Mouse (Mus musculus) stomach, embryonic 15.5 days (tissue): ENCODE data around the gene Klhl36. TPM values are rescaled to one million over a fixed set of nuclear protein-coding genes. Genes with fewer than 3 reads are reported as not detected.
"Not testable (repeated sequence)": the region's sequence is repeated elsewhere in the genome, so short reads cannot be mapped to it uniquely, and the experiment has no call there.

Source experiments
- ATAC-seq: fragments of 200-750 bp; cut with Nextera tagmentation; 2 replicates; pipeline ENCODE4 v1.8.0; 2017; ENCODE audit warnings: low read depth, moderate number of reproducible peaks, moderate TSS enrichment; ENCODE audit not compliant: insufficient read depth, low FRiP score
- H3K27ac ChIP-seq: fragments of 300-500 bp; sonication (generic); 2 replicates; pipeline ENCODE4 v1.5.1; 2015; ENCODE audit warnings: mild to moderate bottlenecking, inconsistent platforms
- H3K27me3 ChIP-seq: fragments of 300-500 bp; sonication (generic); replicated peaks from 2 replicates; pipeline ENCODE4 v1.6.1; 2015; ENCODE audit warnings: inconsistent platforms
- H3K36me3 ChIP-seq: fragments of 300-500 bp; sonication (generic); 2 replicates; pipeline ENCODE4 v1.6.1; 2015; ENCODE audit warnings: inconsistent platforms
- H3K4me1 ChIP-seq: fragments of 300-500 bp; sonication (generic); 2 replicates; pipeline ENCODE4 v1.6.1; 2015; ENCODE audit warnings: inconsistent platforms
- H3K4me2 ChIP-seq: fragments of 300-500 bp; sonication (generic); 2 replicates; pipeline ENCODE4 v1.6.1; 2015; ENCODE audit warnings: mild to moderate bottlenecking, inconsistent platforms
- H3K4me3 ChIP-seq: fragments of 300-500 bp; sonication (generic); replicated peaks from 2 replicates; pipeline ENCODE4 v1.5.1; 2015; ENCODE audit warnings: inconsistent platforms
- H3K9ac ChIP-seq: fragments of 300-500 bp; sonication (generic); 2 replicates; pipeline ENCODE4 v1.6.1; 2015; ENCODE audit warnings: inconsistent platforms
- H3K9me3 ChIP-seq: fragments of 300-500 bp; sonication (generic); 2 replicates; pipeline ENCODE4 v1.6.1; 2016; ENCODE audit warnings: inconsistent platforms
- WGBS: fragments of 180-500 bp; shearing (Covaris S2); methylation state at CpG from one replicate; pipeline ENCODE4 v1.1.7; 2015; 5-methylcytosine and 5-hydroxymethylcytosine counted together
- polyA plus RNA-seq: library from polyadenylated mRNA; unstranded; fragments of >200 nt; fragmentation: Nextera tagmentation; extraction: Ambion mirVana; gene quantifications from 2 replicates; pipeline ENCODE4 v1.2.1, GENCODE M21; 2015

Klhl36 gene
- polyA plus RNA-seq, 1 experiment from 2014 or later: 12.3 TPM

- no peaks in the 10 kb centered on the region for H3K36me3 ChIP-seq
- WGBS: 16% methylated on average over 10 of the region's 10 CpGs
- no peaks in the 10 kb centered on the region for H3K27me3 ChIP-seq
- peaks cover 51% of the 10 kb centered on the region for H3K4me1 ChIP-seq
- no peaks in the 10 kb centered on the region for H3K9me3 ChIP-seq
- peak overlapping the region; percentile 74 for H3K27ac ChIP-seq
- ATAC-seq: no peak
- no peak overlapping the region; the same call in 1 of the 2 replicates for H3K9ac ChIP-seq
- peak overlapping the region; percentile 82 for H3K4me2 ChIP-seq
- peak overlapping the region; percentile 72 for H3K4me3 ChIP-seq
Measured at GRCm38 (mm10) chr8:119837553-119838071, 24.5 kb upstream of the Klhl36 start.

DNA sequence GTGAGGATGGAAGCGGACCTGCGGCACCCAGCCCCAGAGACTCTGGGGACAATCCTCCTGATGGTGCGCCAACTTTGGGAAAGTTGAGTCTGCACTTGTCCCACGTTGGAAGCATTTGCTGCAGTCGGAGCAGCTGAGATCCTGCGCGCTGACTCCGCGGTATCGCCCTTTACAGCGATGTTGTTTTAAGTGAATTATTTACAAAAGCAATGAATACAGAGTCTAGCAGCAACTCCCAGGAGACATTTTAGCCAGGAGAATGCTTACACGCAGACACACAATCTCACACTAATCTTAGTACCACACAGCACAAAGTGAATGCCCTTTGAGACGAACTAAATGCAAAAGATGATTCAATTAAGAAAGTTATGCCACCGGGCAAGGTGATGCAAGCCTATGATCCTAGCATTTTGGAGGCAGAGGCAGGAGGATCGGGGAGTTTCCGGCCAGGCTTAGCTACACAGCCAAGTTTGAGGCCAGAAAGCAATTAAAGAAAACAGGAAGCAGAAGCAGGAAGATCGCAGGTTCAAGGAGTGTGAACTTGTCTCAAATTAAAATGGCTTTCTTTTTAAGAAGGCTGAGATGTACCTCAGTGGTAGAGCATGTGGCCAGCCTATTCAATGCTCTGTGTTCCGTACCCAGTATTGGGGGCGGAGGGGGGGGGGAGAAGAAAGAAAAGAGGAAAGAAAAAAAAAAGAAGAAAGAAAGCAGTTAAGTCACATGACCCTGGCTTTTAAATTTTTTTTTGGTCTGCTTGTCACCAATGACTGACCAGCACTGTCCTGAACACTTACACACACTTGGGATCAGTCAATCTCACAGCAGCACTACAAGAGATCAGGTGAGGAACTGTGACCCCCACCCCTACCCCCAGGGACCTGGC, 23.7 kb upstream of the Klhl36 start:
- H3K4me1 ChIP-seq: peaks cover 44% of the 10 kb centered on the region
- H3K27ac ChIP-seq: peak overlapping the region; percentile 78
- no peaks in the 10 kb centered on the region for H3K27me3 ChIP-seq
- WGBS: 56% methylated on average over 19 of the region's 19 CpGs
- no peak overlapping the region; the same call in 1 of the 2 replicates for H3K9ac ChIP-seq
- peak overlapping the region; percentile 72 for H3K4me3 ChIP-seq
- H3K4me2 ChIP-seq: peak overlapping the region; percentile 82
- H3K9me3 ChIP-seq: no peaks in the 10 kb centered on the region
- H3K36me3 ChIP-seq: no peaks in the 10 kb centered on the region
- no peak for ATAC-seq

DNA sequence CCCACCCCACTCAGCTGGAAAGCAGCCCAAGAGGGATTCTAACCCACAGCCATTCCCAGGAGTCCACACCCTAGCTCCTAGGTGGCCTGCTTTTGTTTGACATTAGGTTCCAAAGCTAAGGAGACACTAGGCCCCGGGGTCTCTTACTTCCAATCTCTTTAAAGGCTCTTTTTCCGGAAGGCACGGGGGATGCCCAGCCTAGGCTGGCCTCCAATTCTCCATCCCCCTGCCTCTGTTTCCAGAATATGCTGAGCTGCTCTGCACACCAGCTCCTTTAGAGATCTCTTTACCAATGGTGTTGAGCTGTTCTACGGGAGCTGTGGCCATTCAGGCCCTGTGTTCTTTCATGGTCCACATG, 23.1 kb upstream of the Klhl36 start:
- H3K9me3 ChIP-seq: no peaks in the 10 kb centered on the region
- peak overlapping the region; percentile 78; the same call in 1 of the 2 replicates for H3K27ac ChIP-seq
- H3K4me2 ChIP-seq: peak overlapping the region; percentile 82
- ATAC-seq: no peak
- H3K4me3 ChIP-seq: peak overlapping the region; percentile 72
- H3K27me3 ChIP-seq: no peaks in the 10 kb centered on the region
- H3K9ac ChIP-seq: peak overlapping the region; percentile 73
- 62% methylated on average over 4 of the region's 4 CpGs for WGBS
- H3K4me1 ChIP-seq: peaks cover 41% of the 10 kb centered on the region
- no peaks in the 10 kb centered on the region for H3K36me3 ChIP-seq

DNA sequence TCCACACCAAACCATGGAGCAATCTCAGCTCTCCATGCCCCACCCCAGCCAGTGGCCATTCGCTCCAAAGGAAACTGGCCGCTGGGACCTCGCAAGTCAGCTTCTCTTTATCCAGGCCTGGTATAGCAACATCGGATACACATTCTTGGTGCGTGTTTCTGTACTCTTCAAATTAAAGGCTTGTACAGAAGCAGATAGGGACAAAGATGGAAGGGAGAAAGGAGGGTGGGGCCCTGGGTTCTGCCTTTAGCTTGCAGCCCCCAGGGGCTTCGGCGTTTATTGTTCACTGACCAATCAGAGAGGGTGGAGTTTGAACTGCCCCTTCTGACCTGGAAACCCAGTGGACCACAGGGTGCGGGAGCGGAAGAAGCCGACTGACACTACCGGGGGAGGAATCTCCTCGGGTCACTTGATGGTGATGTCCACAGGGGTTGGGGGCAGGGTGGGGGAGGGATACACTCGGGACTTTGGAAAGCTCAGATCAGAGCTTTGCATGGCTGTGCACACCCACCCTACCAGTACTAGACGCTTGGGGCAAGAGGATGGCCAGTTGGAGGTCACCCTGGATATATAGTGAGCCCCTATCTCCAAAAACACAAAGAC, 22.5 kb upstream of the Klhl36 start:
- H3K4me1 ChIP-seq: peaks cover 42% of the 10 kb centered on the region
- H3K27me3 ChIP-seq: no peaks in the 10 kb centered on the region
- WGBS: 15% methylated on average over 14 of the region's 14 CpGs
- H3K9me3 ChIP-seq: no peaks in the 10 kb centered on the region
- no peak for ATAC-seq
- H3K27ac ChIP-seq: peak overlapping the region; percentile 78
- H3K4me3 ChIP-seq: peak overlapping the region; percentile 72
- no peaks in the 10 kb centered on the region for H3K36me3 ChIP-seq
- peak overlapping the region; percentile 73 for H3K9ac ChIP-seq
- H3K4me2 ChIP-seq: peak overlapping the region; percentile 82

- Histone ChIP-seq H3K4me2 (peak within 1 kb of the TSS; percentile 82), H3K9me3 (no peaks in the 10 kb centered on the region), H3K27ac (peak within 1 kb of the TSS; percentile 89), H3K4me1 (peaks cover 42% of the 10 kb centered on the region), H3K27me3 (no peaks in the 10 kb centered on the region), H3K4me3 (peak within 1 kb of the TSS; percentile 72), H3K36me3 (no peaks in the 10 kb centered on the region), H3K9ac (peak within 1 kb of the TSS; percentile 73)
- peak; percentile 91 for ATAC-seq
- WGBS: 0% methylated on average over 57 of the region's 57 CpGs
Measured at GRCm38 (mm10) chr8:119840275-119840808, 21.7 kb upstream of the Klhl36 start, which contains the start of gene Cotl1. TSS of gene Cotl1 (minus strand) at chr8:119840544.

DNA sequence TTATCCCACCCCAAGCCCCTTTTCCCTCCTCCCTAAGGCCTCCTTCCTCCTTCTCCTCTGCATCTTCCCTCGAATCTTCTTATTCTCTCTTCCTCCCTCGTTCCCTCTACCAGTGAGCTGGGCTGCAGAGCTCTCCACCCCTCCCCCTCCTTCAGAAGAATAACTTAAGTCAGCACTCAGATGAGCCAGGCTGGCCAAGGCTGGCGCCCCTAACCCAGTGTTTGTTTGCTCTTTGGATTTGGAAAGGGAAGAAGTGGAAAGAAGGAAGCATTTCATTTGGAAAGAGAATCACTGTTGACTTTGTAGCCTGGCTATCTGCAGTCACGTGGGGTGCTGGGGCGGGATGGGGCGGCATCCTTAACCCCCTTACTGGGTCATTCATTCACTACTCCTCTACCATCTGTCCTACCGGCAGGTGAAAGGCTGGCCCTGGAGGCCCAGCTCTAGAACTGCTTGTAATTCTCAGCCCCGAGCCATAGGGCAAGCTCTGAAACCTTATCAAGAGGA, 21.1 kb upstream of the Klhl36 start:
- H3K4me3 ChIP-seq: peak overlapping the region; percentile 72
- no peaks in the 10 kb centered on the region for H3K9me3 ChIP-seq
- no peaks in the 10 kb centered on the region for H3K36me3 ChIP-seq
- no peaks in the 10 kb centered on the region for H3K27me3 ChIP-seq
- 8% methylated on average over 8 of the region's 8 CpGs for WGBS
- peak; percentile 6; the same call in 1 of the 2 replicates for ATAC-seq
- peaks cover 42% of the 10 kb centered on the region for H3K4me1 ChIP-seq
- peak overlapping the region; percentile 22 for H3K9ac ChIP-seq
- peak overlapping the region; percentile 89 for H3K27ac ChIP-seq
- H3K4me2 ChIP-seq: peak overlapping the region; percentile 82

DNA sequence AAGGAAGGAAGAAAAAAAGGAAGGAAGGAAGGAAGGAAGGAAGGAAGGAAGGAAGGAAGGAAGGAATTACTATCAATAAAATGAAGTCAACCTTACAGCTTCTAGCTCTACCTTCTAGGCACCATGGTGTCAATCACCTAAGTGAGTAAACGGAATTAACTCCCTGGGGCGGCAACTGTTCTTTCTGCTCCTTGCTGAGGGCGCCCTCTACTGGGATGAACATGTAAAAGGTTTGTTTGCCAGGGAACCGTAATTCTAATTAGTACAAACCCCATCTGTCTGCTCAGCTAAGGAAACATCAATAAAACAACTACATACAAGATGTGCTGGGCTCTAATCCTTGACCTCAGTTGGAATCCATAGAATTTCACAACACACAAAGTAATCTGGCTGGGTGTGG, 18.6 kb upstream of the Klhl36 start:
- Histone ChIP-seq H3K4me3 (no peak overlapping the region), H3K4me2 (no peak overlapping the region), H3K9ac (no peak overlapping the region), H3K27me3 (no peaks in the 10 kb centered on the region), H3K27ac (no peak overlapping the region), H3K9me3 (no peaks in the 10 kb centered on the region), H3K36me3 (no peaks in the 10 kb centered on the region), H3K4me1 (peaks cover 21% of the 10 kb centered on the region)
- no peak for ATAC-seq
- 1% methylated on average over 4 of the region's 4 CpGs for WGBS

DNA sequence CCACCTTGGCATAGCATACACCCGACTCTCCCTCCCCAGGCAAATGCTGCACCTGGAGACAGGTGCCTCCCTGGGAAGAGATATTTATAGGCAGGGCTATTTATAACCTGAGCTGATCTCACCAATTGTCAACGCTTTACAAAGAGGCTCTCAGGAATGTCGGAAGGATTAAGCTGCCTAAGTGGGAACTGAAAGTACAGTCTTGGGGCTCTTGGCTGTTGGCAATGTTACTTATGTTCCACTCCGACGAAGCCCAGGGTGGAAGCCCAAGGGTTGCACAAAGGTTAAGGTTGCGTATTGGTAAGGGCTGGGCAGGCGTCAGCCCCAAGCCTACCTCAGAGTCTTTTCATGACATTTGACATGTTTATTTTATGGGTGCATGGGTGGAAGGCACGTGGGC, 17.5 kb upstream of the Klhl36 start:
- H3K4me3 ChIP-seq: no peak overlapping the region
- WGBS: 13% methylated on average over 8 of the region's 8 CpGs
- no peaks in the 10 kb centered on the region for H3K9me3 ChIP-seq
- H3K4me1 ChIP-seq: peaks cover 11% of the 10 kb centered on the region
- H3K27ac ChIP-seq: no peak overlapping the region
- H3K36me3 ChIP-seq: no peaks in the 10 kb centered on the region
- no peak overlapping the region for H3K9ac ChIP-seq
- ATAC-seq: no peak
- H3K4me2 ChIP-seq: 0 out of 2 replicates have a peak overlapping the region, but pooled peaks have one; percentile 13
- no peaks in the 10 kb centered on the region for H3K27me3 ChIP-seq

- H3K27me3 ChIP-seq, H3K4me3 ChIP-seq, H3K9me3 ChIP-seq, H3K4me2 ChIP-seq, ATAC-seq, H3K9ac ChIP-seq, H3K4me1 ChIP-seq, H3K36me3 ChIP-seq, H3K27ac ChIP-seq: not testable (repeated sequence)
- 84% methylated on average over 7 of the region's 7 CpGs for WGBS
Measured at GRCm38 (mm10) chr8:119845741-119846140, 16.3 kb upstream of the Klhl36 start.

DNA sequence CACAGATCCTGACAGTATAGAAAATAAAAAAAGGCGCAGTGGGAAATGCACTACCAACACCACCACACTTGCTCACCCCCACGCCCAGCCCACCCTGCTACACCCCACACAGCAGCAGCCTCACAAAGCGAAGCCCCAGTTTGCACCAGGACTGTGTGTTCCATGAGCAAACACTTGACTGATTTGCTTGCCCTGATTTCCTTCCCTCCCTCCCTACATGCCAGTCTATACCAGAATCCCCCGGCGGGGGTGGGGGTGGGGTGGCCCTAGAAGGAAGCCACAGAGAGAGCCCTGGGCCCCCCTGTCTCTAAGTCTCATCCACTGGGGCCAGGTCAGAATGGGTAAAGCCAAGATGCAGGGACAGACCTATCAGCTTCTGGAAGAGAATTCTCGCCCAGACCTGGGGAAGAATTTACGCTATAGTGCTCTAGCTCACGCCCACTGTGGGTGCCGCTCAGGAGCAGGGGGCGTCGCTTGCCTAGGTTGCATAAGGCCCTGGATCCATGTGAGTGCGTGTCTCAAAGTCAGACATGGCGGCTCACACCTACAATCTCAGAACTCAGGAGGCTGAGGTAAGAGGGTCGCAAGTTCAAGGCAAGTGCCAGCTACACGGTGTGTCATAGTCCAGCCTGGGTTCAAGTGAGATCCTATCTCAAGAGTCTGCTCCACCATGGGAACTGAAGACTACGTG, 14.7 kb upstream of the Klhl36 start:
- Histone ChIP-seq H3K4me3 (no peak overlapping the region), H3K27me3 (no peaks in the 10 kb centered on the region), H3K9ac (no peak overlapping the region), H3K36me3 (no peaks in the 10 kb centered on the region), H3K4me2 (no peak overlapping the region), H3K27ac (no peak overlapping the region), H3K9me3 (no peaks in the 10 kb centered on the region), H3K4me1 (peaks cover 5% of the 10 kb centered on the region; the same call in 1 of the 2 replicates)
- ATAC-seq: no peak
- WGBS: 81% methylated on average over 16 of the region's 16 CpGs

DNA sequence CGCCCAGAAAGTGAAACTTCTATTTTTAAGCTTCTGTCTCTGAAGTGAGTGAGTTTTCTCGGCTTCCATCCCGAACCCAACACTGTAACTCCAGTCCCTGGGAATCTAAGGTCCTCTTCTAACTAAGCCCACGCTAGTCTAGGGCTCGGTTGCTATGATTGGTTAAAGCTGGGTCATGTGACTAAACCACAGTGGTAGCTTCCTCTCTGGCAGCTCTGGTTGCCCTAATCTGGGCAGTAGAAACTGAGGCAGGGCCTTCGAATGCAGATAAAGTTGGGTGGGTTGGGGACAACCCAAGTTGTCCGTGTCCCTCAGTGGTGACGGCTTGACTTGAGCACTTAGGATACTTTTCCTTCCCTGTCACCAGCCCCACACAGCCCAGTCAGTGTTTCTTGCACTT, 8.5 kb upstream of the Klhl36 start:
- Histone ChIP-seq H3K36me3 (no peaks in the 10 kb centered on the region), H3K4me3 (no peak overlapping the region), H3K27ac (no peak overlapping the region), H3K4me2 (no peak overlapping the region), H3K4me1 (no peaks in the 10 kb centered on the region), H3K9ac (no peak overlapping the region), H3K27me3 (no peaks in the 10 kb centered on the region), H3K9me3 (no peaks in the 10 kb centered on the region)
- ATAC-seq: no peak
- 71% methylated on average over 8 of the region's 8 CpGs for WGBS
